Mouse (Mus musculus) adrenal gland, adult 18-20 months (tissue): ENCODE measurements at regions not wholly inside any gene's neighbourhood (a gene's known extent, or its start where the extent isn't known, plus 50 kb on each side); places are given as distances from the start of the nearest gene placed in this dataset.

Experiments
- DNase-seq, 2 experiments: peaks; one replicate each; pipeline ENCODE4 v3.0.0; 2021 to 2022; ENCODE audit warnings: low spot score in 2 of 2

DNA sequence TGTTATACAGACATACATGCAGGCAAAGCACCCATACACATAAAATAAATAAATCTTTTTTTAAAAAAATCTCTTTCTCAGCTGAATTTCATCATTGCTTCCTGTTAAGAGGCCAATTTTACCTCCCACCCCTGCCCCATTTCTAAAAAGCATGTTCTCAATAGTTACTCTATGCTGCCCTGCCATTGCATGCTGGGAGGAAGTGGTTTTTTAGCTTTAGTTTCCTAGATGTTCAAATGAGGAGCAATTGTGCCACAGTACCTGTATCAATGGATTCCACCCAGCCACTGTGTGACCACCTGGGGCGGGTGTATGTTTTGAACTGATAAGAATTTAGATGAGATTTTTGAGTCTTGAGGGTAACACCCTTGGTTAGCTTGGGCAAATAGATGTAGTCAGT is 53.3 kb upstream of the Prkcq start:
- DNase-seq: no peak

DNA sequence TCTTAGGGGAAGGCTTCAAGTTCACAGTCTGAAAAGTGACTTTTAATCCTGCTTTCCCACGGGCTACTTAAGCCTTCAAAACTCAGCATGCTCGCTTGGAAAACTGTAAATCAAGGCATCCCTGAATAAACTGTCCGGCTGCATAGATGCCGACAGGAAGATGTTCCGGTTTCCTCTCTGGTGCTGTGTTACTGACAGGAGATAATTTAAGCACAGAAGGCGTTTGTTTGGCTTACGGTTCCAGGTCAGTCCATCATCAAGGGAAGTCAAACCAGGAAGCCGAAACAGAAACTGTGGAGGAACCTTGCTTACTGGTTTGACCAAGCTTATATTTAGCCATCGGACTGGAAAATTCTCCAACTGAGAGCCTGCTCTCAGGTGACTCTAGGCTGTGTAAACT is 52.6 kb upstream of the Prkcq start:
- DNase-seq: no peak
